Mouse (Mus musculus): ENCODE results near the gene Atp5mpl.

Gene Atp5mpl

DNA sequence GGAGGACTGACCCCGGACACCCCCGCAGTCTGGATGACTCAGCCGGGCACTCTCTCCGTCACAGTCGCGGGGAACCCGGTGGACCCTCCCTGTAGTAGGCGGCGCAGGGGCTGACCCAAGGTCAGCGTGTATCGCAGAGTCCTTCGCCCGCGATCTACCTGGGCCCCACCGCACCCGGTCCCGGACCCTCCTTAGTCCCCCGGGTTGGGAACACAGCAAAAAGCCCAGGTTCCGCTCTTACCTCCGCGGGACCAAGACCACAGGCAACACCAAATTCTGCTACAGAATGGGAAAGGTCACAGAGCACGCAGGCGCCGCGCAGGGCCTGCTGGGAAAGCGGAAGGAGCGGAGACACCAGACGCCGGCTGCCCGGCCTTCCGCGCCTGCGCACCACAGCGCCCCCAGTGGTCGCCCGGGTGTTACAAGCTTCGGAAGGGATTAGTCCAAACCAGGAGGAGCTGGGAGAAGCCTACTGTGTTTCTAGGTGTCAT lies at the start of gene Atp5mpl:
Atp5mpl (minus strand) TSS at position 295 of the 491 bp plus-strand sequence.
- DNase-seq (ENCODE audit: low read depth, low spot score) = peak; percentile 88

GRCm38 (mm10) chr12:112016346-112016745 lies 49.6 kb upstream of the Atp5mpl start:
- DNase-seq (ENCODE audit: low read depth, low spot score) = no peak

DNA sequence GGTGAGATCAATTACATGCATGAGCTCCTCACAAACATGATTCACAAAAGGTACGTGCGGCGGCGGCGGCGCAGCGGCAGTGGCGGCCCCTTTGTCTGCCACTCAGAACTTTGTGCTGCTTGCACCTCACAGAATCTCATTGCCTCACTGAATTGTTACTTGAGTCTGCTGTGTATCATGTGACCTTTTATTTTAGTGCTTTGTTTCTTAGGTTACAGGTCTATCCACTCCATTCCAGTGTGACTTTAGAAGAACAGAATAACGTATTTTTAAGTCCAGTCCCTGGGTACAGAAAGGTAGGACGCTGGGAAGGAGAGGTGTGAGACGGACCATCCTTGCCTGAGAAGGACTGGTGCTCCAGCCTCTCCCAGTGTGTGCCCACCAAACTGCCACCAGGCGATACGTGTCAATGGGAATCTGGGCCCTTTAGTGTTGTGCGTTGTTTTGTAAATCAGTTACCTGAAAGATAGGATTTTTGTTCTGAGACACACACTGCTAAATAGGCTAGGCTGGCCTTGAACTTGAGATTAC lies 46.6 kb upstream of the Atp5mpl start:
- DNase-seq (ENCODE audit: low read depth, low spot score) = no peak

GRCm38 (mm10) chr12:112012511-112013270 lies 45.9 kb upstream of the Atp5mpl start:
- no peak for DNase-seq (ENCODE audit: low read depth, low spot score)

DNA sequence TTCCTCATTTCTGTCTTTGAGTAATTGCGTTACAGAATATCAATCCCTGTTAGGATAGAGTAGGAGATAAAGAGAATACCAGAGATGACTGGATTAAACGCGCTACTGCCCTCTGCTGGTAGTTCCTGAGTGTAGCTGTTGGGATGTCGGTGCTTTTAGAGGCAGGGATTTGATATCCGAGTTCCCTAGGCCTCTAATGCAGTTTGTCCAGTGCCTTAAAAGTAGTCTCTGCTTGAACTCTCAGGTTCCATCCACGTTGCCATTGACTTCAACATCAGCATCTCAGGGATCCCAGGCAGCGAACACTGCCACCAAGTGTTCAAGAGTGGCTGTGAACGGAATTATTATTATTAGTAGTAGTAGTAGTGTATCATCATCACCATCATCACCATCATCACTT lies 34.4 kb upstream of the Atp5mpl start:
- DNase-seq (ENCODE audit: low read depth, low spot score) = peak; percentile 44

DNA sequence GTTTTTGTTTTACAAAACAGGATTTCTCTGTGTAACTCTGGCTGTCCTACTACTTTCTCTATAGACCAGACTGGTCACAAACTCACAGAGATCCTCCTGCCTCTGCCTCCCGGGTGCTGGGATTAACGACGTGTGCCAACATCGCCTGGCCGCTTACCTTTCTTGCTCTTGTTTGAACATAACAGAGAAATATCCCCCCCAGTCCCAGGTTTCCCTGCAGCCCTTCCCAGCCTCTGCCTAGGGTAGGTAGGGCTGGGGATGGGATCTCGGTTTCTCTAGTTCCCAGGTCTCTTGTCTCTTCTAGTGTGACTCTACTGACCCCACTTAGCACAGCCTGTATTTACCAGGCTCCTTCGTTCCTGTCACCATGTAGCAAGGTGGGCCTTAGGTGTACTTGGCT lies 33.0 kb upstream of the Atp5mpl start:
- DNase-seq (ENCODE audit: low read depth, low spot score) = no peak

GRCm38 (mm10) chr12:111995161-111995560 lies 28.4 kb upstream of the Atp5mpl start:
- DNase-seq (ENCODE audit: low read depth, low spot score) = no peak

GRCm38 (mm10) chr12:111992626-111993025 lies 25.8 kb upstream of the Atp5mpl start:
- DNase-seq (ENCODE audit: low read depth, low spot score) = no peak

- DNase-seq (ENCODE audit: low read depth, low spot score) = no peak
Measured at GRCm38 (mm10) chr12:111986756-111987155, 20.0 kb upstream of the Atp5mpl start.

- no peak for DNase-seq (ENCODE audit: low read depth, low spot score)
Measured at GRCm38 (mm10) chr12:111983165-111983564, 16.4 kb upstream of the Atp5mpl start.

GRCm38 (mm10) chr12:111981831-111982230 lies 15.1 kb upstream of the Atp5mpl start:
- no peak for DNase-seq (ENCODE audit: low read depth, low spot score)

DNA sequence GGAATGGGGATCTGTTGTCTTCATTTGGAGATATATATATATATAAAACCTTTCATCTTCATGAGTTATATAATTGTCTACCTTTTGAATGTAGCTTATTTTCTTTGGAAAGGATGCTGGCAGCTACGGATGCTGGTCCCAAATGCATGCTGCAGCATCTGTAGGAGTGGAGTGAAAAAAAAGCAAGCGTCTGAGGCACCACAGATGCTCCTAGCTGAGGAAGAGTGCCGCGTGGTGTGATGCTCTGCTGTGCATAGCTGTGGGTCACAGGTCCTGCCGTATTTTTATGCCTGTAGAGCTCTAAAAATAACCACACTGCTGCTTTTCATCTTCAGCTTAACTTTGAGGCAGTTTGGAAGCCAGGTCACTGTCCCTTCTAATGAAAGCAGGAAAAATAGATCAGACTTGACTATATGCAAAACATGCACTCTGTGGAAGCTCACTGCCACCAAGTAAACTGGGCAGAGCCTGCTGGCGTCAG lies 14.2 kb upstream of the Atp5mpl start, which contains the start of gene Rd3l:
Rd3l (minus strand) TSS at position 431 of the 481 bp plus-strand sequence.
- no peak for DNase-seq (ENCODE audit: low read depth, low spot score)

DNA sequence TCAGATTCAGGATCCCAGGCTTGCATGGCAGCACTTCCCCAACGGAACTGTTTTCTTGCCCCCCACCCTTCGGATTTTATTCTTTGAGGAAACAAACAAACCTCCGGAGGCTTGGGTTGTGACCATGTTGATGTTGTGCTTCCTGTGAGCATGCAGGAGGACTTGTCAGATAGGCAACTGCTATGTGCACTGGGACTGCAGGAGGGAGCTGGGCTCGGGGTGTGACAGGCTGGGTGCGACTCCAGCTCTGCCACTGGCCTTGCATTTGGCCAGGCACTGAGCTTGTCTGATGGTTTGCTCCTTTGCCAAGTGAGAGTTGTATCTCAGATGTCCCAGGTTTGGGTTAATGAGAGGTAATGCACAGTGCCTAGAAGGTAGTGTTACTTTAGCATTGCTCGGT lies 11.5 kb upstream of the Atp5mpl start:
- no peak for DNase-seq (ENCODE audit: low read depth, low spot score)

GRCm38 (mm10) chr12:111977138-111977537 lies 10.4 kb upstream of the Atp5mpl start:
- DNase-seq (ENCODE audit: low read depth, low spot score) = no peak

GRCm38 (mm10) chr12:111974578-111974977 lies 7.8 kb upstream of the Atp5mpl start:
- DNase-seq (ENCODE audit: low read depth, low spot score) = no peak

- no peak for DNase-seq (ENCODE audit: low read depth, low spot score)
Measured at GRCm38 (mm10) chr12:111972504-111972903, 5.7 kb upstream of the Atp5mpl start.

- DNase-seq (ENCODE audit: low read depth, low spot score) = no peak
Measured at GRCm38 (mm10) chr12:111971231-111971686, 4.5 kb upstream of the Atp5mpl start, which contains the start of gene Tdrd9. Tdrd9 (plus strand) TSS chr12:111971559.

DNA sequence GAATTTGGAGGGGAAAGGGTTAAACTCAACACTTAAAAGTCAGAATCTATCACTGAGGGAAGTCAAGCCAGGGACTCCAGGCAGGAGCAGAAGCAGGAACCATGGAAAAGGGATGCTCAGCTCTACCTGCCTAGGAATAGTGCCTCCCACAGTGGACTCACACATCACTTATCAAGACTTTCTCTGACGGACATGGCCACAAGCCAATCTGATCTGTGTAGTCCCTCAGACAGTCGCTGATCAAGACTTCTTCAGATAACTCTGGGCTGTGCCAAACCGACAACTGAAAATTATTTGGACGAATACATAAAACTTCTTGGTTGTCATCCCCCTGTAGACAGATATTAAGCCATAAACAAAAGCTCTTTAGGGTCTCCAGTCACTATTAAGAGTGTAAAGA lies 3.3 kb upstream of the Atp5mpl start:
- DNase-seq (ENCODE audit: low read depth, low spot score) = no peak

DNA sequence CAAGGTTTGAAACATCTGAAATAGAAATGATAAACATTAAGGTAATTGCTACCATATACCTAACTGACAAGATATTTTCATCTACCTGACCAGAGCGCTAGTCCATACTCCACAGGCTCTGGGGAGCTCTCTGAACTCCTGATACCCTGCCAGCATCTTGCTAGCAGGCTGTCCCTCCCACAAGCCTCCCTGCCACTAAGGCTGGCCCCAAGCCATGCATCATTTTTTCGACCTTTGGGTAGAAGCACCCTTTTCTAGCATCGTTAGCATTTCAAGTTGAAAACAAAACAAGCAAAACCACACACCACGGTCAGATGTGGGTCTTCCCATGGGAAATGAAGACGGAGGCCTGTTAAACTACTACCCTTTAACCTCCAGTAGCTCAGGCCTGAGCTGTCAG lies 3.4 kb downstream of the Atp5mpl start:
- DNase-seq (ENCODE audit: low read depth, low spot score) = no peak

DNA sequence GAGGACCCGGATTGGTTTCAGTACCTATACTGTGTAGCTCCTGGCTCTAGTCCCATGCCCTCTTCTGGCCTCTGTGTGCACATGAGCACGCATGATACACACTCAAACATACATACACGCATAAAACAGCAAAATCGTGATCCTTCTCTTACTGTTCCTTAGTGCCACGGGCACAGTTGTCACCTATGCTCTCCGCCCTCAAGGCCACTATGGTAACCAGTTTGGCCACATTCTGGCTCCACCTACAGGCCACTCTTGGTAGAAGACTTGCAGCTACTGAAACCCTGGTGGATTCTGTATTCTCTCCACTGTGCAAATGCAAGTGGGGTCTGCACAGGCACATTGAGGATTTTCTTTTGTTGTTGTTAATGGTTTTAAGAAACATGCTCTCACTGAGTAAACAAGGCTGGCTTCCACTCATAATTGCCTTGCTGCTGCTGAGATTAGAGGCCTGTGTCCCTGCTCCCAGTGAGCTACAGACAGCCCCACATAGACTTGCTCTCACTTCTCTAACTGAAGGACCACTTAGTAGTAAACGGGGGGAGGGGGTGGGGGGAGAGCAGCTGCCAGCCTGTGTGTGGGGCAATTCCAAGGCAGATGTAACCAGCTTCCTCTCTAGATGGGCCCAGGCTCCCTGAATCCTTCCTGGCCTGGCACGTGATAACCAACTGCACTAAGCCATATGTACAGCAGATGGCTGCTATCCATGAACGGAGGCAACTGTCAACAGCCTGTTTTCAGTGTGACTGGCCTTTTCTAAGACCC lies 8.5 kb downstream of the Atp5mpl start:
- no peak for DNase-seq (ENCODE audit: low read depth, low spot score)

DNA sequence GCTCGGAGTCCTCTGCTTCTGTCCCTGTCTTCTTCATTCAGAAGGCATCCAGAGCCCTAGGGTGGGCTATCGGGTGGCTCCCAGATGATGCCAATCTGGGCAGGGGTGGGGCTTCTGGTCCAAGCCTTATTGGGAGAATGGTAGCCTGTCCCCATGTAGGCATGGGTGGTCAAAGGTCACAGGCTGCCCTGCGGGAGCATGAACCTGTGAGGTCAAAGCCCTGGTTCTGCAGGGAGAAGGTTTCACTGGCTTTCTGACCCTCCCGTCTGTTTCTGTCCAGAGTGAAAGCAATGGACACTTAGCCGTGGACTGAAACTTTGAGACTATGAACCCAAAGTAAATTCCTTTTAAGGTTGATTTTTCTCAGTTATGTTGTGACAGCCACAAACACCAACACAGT lies 10.6 kb downstream of the Atp5mpl start:
- no peak for DNase-seq (ENCODE audit: low read depth, low spot score)

- no peak for DNase-seq (ENCODE audit: low read depth, low spot score)
Measured at GRCm38 (mm10) chr12:111951701-111952100, 15.1 kb downstream of the Atp5mpl start.
